Mouse (Mus musculus) CH12.LX (cell line): ENCODE measurements around the gene Kcna3. TPM values are rescaled to one million over a fixed set of nuclear protein-coding genes. Genes with fewer than 3 reads are reported as not detected.

Experiments
- DNase-seq: peaks from one replicate; pipeline ENCODE4 v3.0.0-alpha.2; 2013; ENCODE audit errors: extremely low read depth
- H3K27ac ChIP-seq: 2 replicates; pipeline ENCODE4 v1.5.1; 2012; ENCODE audit warnings: low read depth, mild to moderate bottlenecking, control low read depth, moderate library complexity; ENCODE audit not compliant: insufficient read depth
- H3K27me3 ChIP-seq: replicated peaks from 2 replicates; pipeline ENCODE3; 2012; ENCODE audit warnings: inconsistent platforms
- H3K36me3 ChIP-seq, 2 experiments: replicated peaks in 1 of 2; 2 replicates each; pipeline versions ENCODE3 to v1.6.1; 2012; ENCODE audit warnings: inconsistent platforms in 1 of 2, low read length in 1 of 2, mild to moderate bottlenecking in 1 of 2, mixed read lengths in 1 of 2, moderate library complexity in 1 of 2; ENCODE audit not compliant: control insufficient read depth in 1 of 2, insufficient read depth in 1 of 2
- H3K4me1 ChIP-seq, 2 experiments: 2 replicates each; pipeline ENCODE4 v1.6.1; 2012; ENCODE audit warnings: inconsistent platforms in 1 of 2, moderate library complexity in 1 of 2; ENCODE audit not compliant: insufficient read depth in 2 of 2, control insufficient read depth in 1 of 2
- H3K4me2 ChIP-seq: 2 replicates; pipeline ENCODE4 v1.6.1; 2012; ENCODE audit warnings: low read depth, mild to moderate bottlenecking, control low read depth; ENCODE audit not compliant: poor library complexity, insufficient read depth, severe bottlenecking
- H3K4me3 ChIP-seq, 3 experiments: fragments of 150-350 bp in 1 of 3; sonication (generic) in 1 of 3; replicated peaks in 1 of 3; 2 replicates each; pipeline versions ENCODE3 to v1.5.1; 2011 to 2012; ENCODE audit warnings: low read depth in 2 of 3, low read length in 2 of 3, mild to moderate bottlenecking in 2 of 3, moderate library complexity in 2 of 3, control low read depth in 1 of 3, improper control_type of control experiment in 1 of 3, inconsistent platforms in 1 of 3, mixed read lengths in 1 of 3; ENCODE audit not compliant: poor library complexity in 1 of 3
- H3K79me2 ChIP-seq: replicated peaks from 2 replicates; pipeline ENCODE4 v1.6.1; 2012; ENCODE audit warnings: mild to moderate bottlenecking, moderate library complexity; ENCODE audit not compliant: control insufficient read depth, poor library complexity, insufficient read depth, severe bottlenecking; ENCODE audit errors: extremely low read depth
- H3K9ac ChIP-seq: 2 replicates; pipeline ENCODE4 v1.6.1; 2012; ENCODE audit warnings: low read depth, mild to moderate bottlenecking, control low read depth, moderate library complexity; ENCODE audit not compliant: insufficient read depth
- H3K9me3 ChIP-seq: replicated peaks from 2 replicates; pipeline ENCODE3; 2012; ENCODE audit warnings: low read length, inconsistent platforms, mixed read lengths
- CHD1 ChIP-seq: IDR thresholded peaks from 2 replicates; pipeline ENCODE4 v1.6.1; 2012; ENCODE audit warnings: low read depth, low read length, improper control_type of control experiment, inconsistent platforms
- CHD2 ChIP-seq: IDR thresholded peaks from 2 replicates; pipeline ENCODE4 v1.6.1; 2011; ENCODE audit warnings: low read length, improper control_type of control experiment
- E2F4 ChIP-seq: IDR thresholded peaks from 2 replicates; pipeline ENCODE4 v1.6.1; 2011; ENCODE audit warnings: low read depth, low read length, improper control_type of control experiment; ENCODE audit not compliant: insufficient replicate concordance
- EP300 ChIP-seq: IDR thresholded peaks from 2 replicates; pipeline ENCODE4 v1.6.1; 2011; ENCODE audit warnings: low read length, improper control_type of control experiment
- GABPA ChIP-seq: IDR thresholded peaks from 2 replicates; pipeline ENCODE4 v1.6.1; 2012; ENCODE audit warnings: low read depth, low read length, improper control_type of control experiment, inconsistent platforms; ENCODE audit not compliant: insufficient replicate concordance
- IRF4 ChIP-seq: IDR thresholded peaks from 2 replicates; pipeline ENCODE4 v1.6.1; 2014; ENCODE audit warnings: low read depth, mild to moderate bottlenecking, inconsistent platforms, low read length, improper control_type of control experiment
- JUND ChIP-seq: conservative IDR thresholded peaks from 2 replicates; pipeline ENCODE4 v1.6.1; 2011; ENCODE audit warnings: low read depth, low read length, improper control_type of control experiment
- KAT2A ChIP-seq: IDR thresholded peaks from 2 replicates; pipeline ENCODE4 v1.6.1; 2012; ENCODE audit warnings: low read length, improper control_type of control experiment, inconsistent platforms; ENCODE audit not compliant: insufficient replicate concordance
- MAFK ChIP-seq: IDR thresholded peaks from 2 replicates; pipeline ENCODE4 v1.6.1; 2011; ENCODE audit warnings: low read length, improper control_type of control experiment; ENCODE audit not compliant: insufficient replicate concordance
- MAX ChIP-seq: IDR thresholded peaks from 2 replicates; pipeline ENCODE4 v1.6.1; 2011; ENCODE audit warnings: low read length, improper control_type of control experiment
- MAZ ChIP-seq: IDR thresholded peaks from 2 replicates; pipeline ENCODE4 v1.6.1; 2012; ENCODE audit warnings: low read depth, mild to moderate bottlenecking, inconsistent platforms, low read length, improper control_type of control experiment, moderate library complexity
- MEF2A ChIP-seq: IDR thresholded peaks from 2 replicates; pipeline ENCODE4 v1.6.1; 2014; ENCODE audit warnings: low read depth, mild to moderate bottlenecking, inconsistent platforms, low read length, improper control_type of control experiment, borderline replicate concordance
- MYC ChIP-seq: IDR thresholded peaks from 2 replicates; pipeline ENCODE4 v1.6.1; 2011; ENCODE audit warnings: low read depth, mild to moderate bottlenecking, improper control_type of control experiment, low read length
- PAX5 ChIP-seq: IDR thresholded peaks from 2 replicates; pipeline ENCODE4 v1.6.1; 2012; ENCODE audit warnings: low read length, inconsistent platforms, mixed read lengths
- POLR2AphosphoS2 ChIP-seq: IDR thresholded peaks from 2 replicates; pipeline ENCODE4 v1.6.1; 2011; ENCODE audit warnings: low read depth, low read length, improper control_type of control experiment
- RCOR1 ChIP-seq: conservative IDR thresholded peaks from 2 replicates; pipeline ENCODE4 v1.6.1; 2012; ENCODE audit warnings: low read depth, mild to moderate bottlenecking, inconsistent platforms, low read length, improper control_type of control experiment
- SIN3A ChIP-seq: IDR thresholded peaks from 2 replicates; pipeline ENCODE4 v1.6.1; 2012; ENCODE audit warnings: low read length, improper control_type of control experiment, inconsistent platforms
- SMC3 ChIP-seq: IDR thresholded peaks from 2 replicates; pipeline ENCODE4 v1.6.1; 2011; ENCODE audit warnings: low read depth, low read length, improper control_type of control experiment
- TCF12 ChIP-seq: IDR thresholded peaks from 2 replicates; pipeline ENCODE4 v1.6.1; 2014; ENCODE audit warnings: low read depth, mild to moderate bottlenecking, inconsistent platforms, low read length, improper control_type of control experiment
- USF2 ChIP-seq: conservative IDR thresholded peaks from 2 replicates; pipeline ENCODE4 v1.6.1; 2011; ENCODE audit warnings: low read depth, low read length, improper control_type of control experiment
- ZKSCAN1 ChIP-seq: IDR thresholded peaks from 2 replicates; pipeline ENCODE4 v1.6.1; 2012; ENCODE audit warnings: low read depth, inconsistent platforms, low read length, improper control_type of control experiment, borderline replicate concordance
- ZMIZ1 ChIP-seq: IDR thresholded peaks from 2 replicates; pipeline ENCODE4 v1.6.1; 2012; ENCODE audit warnings: low read depth, mild to moderate bottlenecking, inconsistent platforms, low read length, improper control_type of control experiment
- ZNF384 ChIP-seq: IDR thresholded peaks from 2 replicates; pipeline ENCODE4 v1.6.1; 2012; ENCODE audit warnings: low read depth, low read length, improper control_type of control experiment, inconsistent platforms
- dilution Hi-C: fragments of 300-500 bp; cut with MboI; formaldehyde crosslinking; loops from 2 replicates; pipeline ENCODE4 v1.14.3; 2020; ENCODE audit warnings: low sequenced_read_pairs; ENCODE audit not compliant: extremely low pct_unique_long_range_greater_than_20kb, extremely low pct_ligation_motif_present
- in situ Hi-C: fragments of 300-500 bp; cut with MboI; formaldehyde crosslinking; loops from 3 replicates; pipeline ENCODE4 v1.14.3; 2019; ENCODE audit warnings: low sequenced_read_pairs, low pct_ligation_motif_present, low pct_unique_long_range_greater_than_20kb, mixed read lengths
- polyA plus RNA-seq: library from polyadenylated mRNA; unstranded; fragments of >175 nt; gene quantifications from 2 replicates; pipeline ENCODE4 v1.2.1, GENCODE M21; 2012; ENCODE audit warnings: low read depth; ENCODE audit not compliant: insufficient read length
- total RNA-seq, 2 experiments: library from RNA; depleted of rRNA; stranded (reverse); fragments of 300-350 nt in 1 of 2; fragments of >200 nt in 1 of 2; gene quantifications; 2 replicates each; pipeline ENCODE4 v1.2.3; 2012 to 2014

The Kcna3 gene
- total and polyA plus RNA-seq, 3 experiments = 0.85 TPM; not detected in 2

GRCm38 (mm10) chr3:106998370-106998769 lies 37.6 kb upstream of the Kcna3 start:
- H3K36me3 ChIP-seq = no peaks in the 10 kb centered on the region
- H3K4me3 ChIP-seq = no peak overlapping the region
- DNase-seq = no peak
- H3K4me2 ChIP-seq = no peak overlapping the region
- dilution Hi-C loops (no loop called here), in situ Hi-C loops (no loop called here)
- H3K4me1 ChIP-seq = peaks cover 3 to 21% of the 10 kb centered on the region in 2 experiments; a peak in 3 of 4 replicates
- no peaks in the 10 kb centered on the region for H3K9me3 ChIP-seq
- H3K27ac ChIP-seq = no peak overlapping the region
- no peaks in the 10 kb centered on the region for H3K79me2 ChIP-seq
- TF ChIP-seq CHD1 (no peak), MAX (no peak), KAT2A (no peak), ZMIZ1 (no peak), IRF4 (no peak)
- no peak overlapping the region for H3K9ac ChIP-seq
- H3K27me3 ChIP-seq = no peaks in the 10 kb centered on the region

- no peak overlapping the region for H3K27ac ChIP-seq
- no peaks in the 10 kb centered on the region for H3K9me3 ChIP-seq
- DNase-seq = no peak
- peaks cover 3 to 19% of the 10 kb centered on the region in 2 experiments; a peak in 3 of 4 replicates for H3K4me1 ChIP-seq
- no peaks in the 10 kb centered on the region for H3K36me3 ChIP-seq
- H3K79me2 ChIP-seq = no peaks in the 10 kb centered on the region
- no peak overlapping the region for H3K9ac ChIP-seq
- no peaks in the 10 kb centered on the region for H3K27me3 ChIP-seq
- no peak for TF ChIP-seq TCF12
- TF ChIP-seq E2F4 = no peak
- no peak for TF ChIP-seq ZNF384
- no peak for TF ChIP-seq CHD2
- TF ChIP-seq EP300 = no peak
- TF ChIP-seq ZMIZ1 = no peak
- no peak for TF ChIP-seq GABPA
- TF ChIP-seq MAZ = no peak
- no peak for TF ChIP-seq MAFK
- no peak for TF ChIP-seq SIN3A
- TF ChIP-seq MYC = no peak
- no peak for TF ChIP-seq PAX5
- TF ChIP-seq MEF2A = no peak
- no peak for TF ChIP-seq JUND
- no peak for TF ChIP-seq SMC3
- TF ChIP-seq USF2 = no peak
- no peak for TF ChIP-seq POLR2AphosphoS2
- no peak for TF ChIP-seq KAT2A
- no peak for TF ChIP-seq ZKSCAN1
- TF ChIP-seq RCOR1 = no peak
- no peak overlapping the region for H3K4me3 ChIP-seq
- H3K4me2 ChIP-seq = no peak overlapping the region
- in situ Hi-C loops (no loop called here), dilution Hi-C loops (no loop called here)
These were observed 35.8 kb upstream of the Kcna3 start for GRCm38 (mm10) chr3:107000165-107000564.
